Mouse (Mus musculus): ENCODE measurements around the gene Ppil1. TPM values are rescaled to one million over a fixed set of nuclear protein-coding genes. Genes with fewer than 3 reads are reported as not detected.
"Not testable (repeated sequence)": the region's sequence is repeated elsewhere in the genome, so short reads cannot be mapped to it uniquely, and the experiment has no call there.

Ppil1 gene
- polyA plus RNA-seq, 1 experiment = 16.9 TPM

DNA sequence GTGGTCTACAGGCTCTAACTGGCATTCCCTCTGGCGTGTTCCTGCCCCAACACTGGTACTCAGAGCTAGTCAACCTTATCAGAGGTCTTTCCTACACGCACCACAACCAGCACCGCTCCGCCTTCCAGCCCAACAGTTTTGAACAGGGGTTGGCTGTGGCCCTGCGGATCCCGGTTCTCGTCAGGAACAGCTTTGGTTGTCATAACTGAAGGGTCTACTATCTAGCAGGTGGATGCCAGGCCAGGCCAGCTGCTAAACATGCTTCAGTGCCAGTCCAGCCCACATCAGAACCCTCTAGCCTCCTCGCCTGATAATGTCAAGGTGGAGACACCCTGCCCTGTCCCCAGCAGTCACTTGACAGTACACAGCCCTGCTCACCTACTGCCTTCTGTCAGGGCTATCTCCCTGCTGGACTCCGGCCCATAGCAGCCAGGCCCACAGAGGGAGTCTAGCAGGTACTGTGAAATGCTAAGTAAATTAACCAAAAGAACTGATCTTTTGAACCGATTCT is 6.9 kb downstream of the Ppil1 start:
- TF ChIP-seq POLR2A (IDR thresholded peaks at IDR 0.05; ENCODE audit: borderline replicate concordance, low read depth, low read length) (no peak), CTCF (IDR thresholded peaks at IDR 0.05; ENCODE audit: low read depth, low read length) (no peak)
- Histone ChIP-seq H3K4me3 (ENCODE audit: insufficient read depth, low read length) (no peak overlapping the region), H3K4me1 (ENCODE audit: control insufficient read depth, insufficient read depth, low read length) (peaks cover 15% of the 10 kb centered on the region), H3K27ac (ENCODE audit: insufficient read depth, low read depth, low read length) (no peak overlapping the region)

DNA sequence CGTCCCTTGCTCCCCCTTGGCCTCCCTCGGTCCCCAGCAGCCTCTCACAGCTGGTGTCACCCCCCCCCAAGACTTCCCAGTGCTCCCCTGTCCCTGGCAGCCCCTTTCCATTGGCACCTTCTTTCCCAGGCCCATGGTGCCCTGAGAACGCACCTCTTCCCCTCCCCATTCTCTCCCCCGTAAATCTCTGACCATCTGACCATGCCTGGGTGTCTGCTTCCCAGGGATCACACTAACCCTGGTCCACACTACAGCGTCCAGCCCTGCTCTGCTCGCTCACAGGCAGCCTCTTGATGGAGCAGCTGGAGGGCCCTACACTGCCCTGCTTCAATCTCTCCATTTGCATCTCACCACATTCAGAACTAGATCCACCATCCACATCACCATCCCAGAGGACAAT is 7.5 kb downstream of the Ppil1 start:
- Histone ChIP-seq H3K4me3 (ENCODE audit: insufficient read depth, low read length) (no peak overlapping the region), H3K4me1 (ENCODE audit: control insufficient read depth, insufficient read depth, low read length) (peaks cover 10% of the 10 kb centered on the region), H3K27ac (ENCODE audit: insufficient read depth, low read depth, low read length) (no peak overlapping the region)
- TF ChIP-seq POLR2A (IDR thresholded peaks at IDR 0.05; ENCODE audit: borderline replicate concordance, low read depth, low read length) = no peak
- no peak for TF ChIP-seq CTCF (IDR thresholded peaks at IDR 0.05; ENCODE audit: low read depth, low read length)

GRCm38 (mm10) chr17:29254784-29255183 is 9.2 kb downstream of the Ppil1 start:
- not testable (repeated sequence) for H3K4me3 ChIP-seq (ENCODE audit: insufficient read depth, low read length); H3K27ac ChIP-seq (ENCODE audit: insufficient read depth, low read depth, low read length); H3K4me1 ChIP-seq (ENCODE audit: control insufficient read depth, insufficient read depth, low read length)

- Histone ChIP-seq H3K4me1 (ENCODE audit: control insufficient read depth, insufficient read depth, low read length) (0 out of 2 replicates have a peak, but pooled peaks cover 2% of the 10 kb centered on the region), H3K27ac (ENCODE audit: insufficient read depth, low read depth, low read length) (no peak overlapping the region), H3K4me3 (ENCODE audit: insufficient read depth, low read length) (no peak overlapping the region)
- TF ChIP-seq CTCF (IDR thresholded peaks at IDR 0.05; ENCODE audit: low read depth, low read length) (no peak), POLR2A (IDR thresholded peaks at IDR 0.05; ENCODE audit: borderline replicate concordance, low read depth, low read length) (no peak)
These were observed 10.3 kb downstream of the Ppil1 start for GRCm38 (mm10) chr17:29253684-29254083.

DNA sequence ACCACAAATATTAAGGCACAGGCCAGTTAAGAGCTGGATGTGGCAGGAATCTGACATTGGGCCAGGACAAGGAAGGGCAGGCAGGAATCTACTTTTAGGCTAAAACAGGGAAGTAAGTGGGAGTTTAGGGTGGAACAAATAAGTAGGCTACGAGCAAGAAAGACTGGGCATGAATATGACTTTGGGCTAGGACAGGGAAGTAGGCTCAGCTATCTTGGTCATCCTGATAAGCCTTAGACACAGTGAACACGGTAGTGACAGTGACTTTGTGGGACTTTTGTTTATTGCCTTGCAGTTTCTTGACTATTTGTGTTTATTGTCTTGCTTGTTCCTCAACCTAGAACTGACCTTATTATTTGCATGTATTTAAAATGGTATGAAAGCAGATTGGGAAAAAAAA is 10.8 kb downstream of the Ppil1 start:
- TF ChIP-seq CTCF (IDR thresholded peaks at IDR 0.05; ENCODE audit: low read depth, low read length) (no peak), POLR2A (IDR thresholded peaks at IDR 0.05; ENCODE audit: borderline replicate concordance, low read depth, low read length) (no peak)
- no peak overlapping the region for H3K4me3 ChIP-seq (ENCODE audit: insufficient read depth, low read length)
- 0 out of 2 replicates have a peak, but pooled peaks cover 2% of the 10 kb centered on the region for H3K4me1 ChIP-seq (ENCODE audit: control insufficient read depth, insufficient read depth, low read length)
- no peak overlapping the region for H3K27ac ChIP-seq (ENCODE audit: insufficient read depth, low read depth, low read length)

GRCm38 (mm10) chr17:29251608-29252390 is 12.2 kb downstream of the Ppil1 start:
- Histone ChIP-seq H3K27ac (ENCODE audit: insufficient read depth, low read depth, low read length) (no peak overlapping the region), H3K4me1 (ENCODE audit: control insufficient read depth, insufficient read depth, low read length) (0 out of 2 replicates have a peak, but pooled peaks cover 2% of the 10 kb centered on the region), H3K4me3 (ENCODE audit: insufficient read depth, low read length) (no peak overlapping the region)
- TF ChIP-seq CTCF (IDR thresholded peaks at IDR 0.05; ENCODE audit: low read depth, low read length) = no peak
- no peak for TF ChIP-seq POLR2A (IDR thresholded peaks at IDR 0.05; ENCODE audit: borderline replicate concordance, low read depth, low read length)

DNA sequence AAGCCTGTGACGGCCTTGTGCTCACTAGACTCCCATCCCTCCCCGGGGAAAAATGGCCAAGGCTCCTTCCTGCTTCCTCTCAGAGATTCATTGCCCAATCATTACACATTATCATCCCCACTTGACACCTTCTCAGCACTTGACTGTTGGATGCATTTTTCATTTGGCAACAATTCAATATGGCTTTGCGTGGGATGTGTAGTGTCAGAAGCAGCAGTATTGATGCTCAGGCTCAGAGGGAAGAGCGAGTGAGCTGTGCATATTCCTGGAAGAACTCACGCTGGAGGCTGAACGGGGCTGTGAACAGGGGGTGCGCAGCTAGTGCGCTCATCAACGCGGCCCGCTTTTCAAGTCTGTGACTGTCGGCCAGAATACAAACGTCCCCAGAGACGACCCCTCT is 13.0 kb downstream of the Ppil1 start:
- not testable (repeated sequence) for H3K4me1 ChIP-seq (ENCODE audit: control insufficient read depth, insufficient read depth, low read length)

DNA sequence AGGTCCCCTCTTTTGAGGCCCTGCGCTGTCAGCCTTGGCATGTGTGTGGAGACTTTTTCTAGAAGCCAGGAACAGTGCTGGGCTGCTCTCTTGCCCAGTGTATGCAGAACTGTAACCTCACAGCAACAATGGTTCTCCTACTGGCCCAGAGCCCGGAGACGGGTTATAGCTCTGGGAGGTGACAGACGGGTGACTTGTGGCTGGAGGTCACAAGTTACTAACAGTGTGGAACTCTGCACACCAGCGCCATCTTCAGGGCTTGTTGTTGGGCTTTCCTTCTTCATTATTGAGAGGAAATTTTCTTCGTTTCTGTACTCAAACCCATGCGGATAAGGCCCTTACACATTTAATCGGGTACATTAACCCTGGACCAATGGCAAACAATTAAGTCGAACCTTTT is 14.5 kb downstream of the Ppil1 start:
- peaks cover 13% of the 10 kb centered on the region for H3K4me1 ChIP-seq (ENCODE audit: control insufficient read depth, insufficient read depth, low read length)
- TF ChIP-seq CTCF (IDR thresholded peaks at IDR 0.05; ENCODE audit: low read depth, low read length) (no peak), POLR2A (IDR thresholded peaks at IDR 0.05; ENCODE audit: borderline replicate concordance, low read depth, low read length) (no peak)
- H3K27ac ChIP-seq (ENCODE audit: insufficient read depth, low read depth, low read length) = no peak overlapping the region
- no peak overlapping the region for H3K4me3 ChIP-seq (ENCODE audit: insufficient read depth, low read length)

More for the DNA sequence above, 13.0 kb downstream of the Ppil1 start:
- not testable (repeated sequence) for H3K4me3 ChIP-seq (ENCODE audit: insufficient read depth, low read length); H3K27ac ChIP-seq (ENCODE audit: insufficient read depth, low read depth, low read length)

DNA sequence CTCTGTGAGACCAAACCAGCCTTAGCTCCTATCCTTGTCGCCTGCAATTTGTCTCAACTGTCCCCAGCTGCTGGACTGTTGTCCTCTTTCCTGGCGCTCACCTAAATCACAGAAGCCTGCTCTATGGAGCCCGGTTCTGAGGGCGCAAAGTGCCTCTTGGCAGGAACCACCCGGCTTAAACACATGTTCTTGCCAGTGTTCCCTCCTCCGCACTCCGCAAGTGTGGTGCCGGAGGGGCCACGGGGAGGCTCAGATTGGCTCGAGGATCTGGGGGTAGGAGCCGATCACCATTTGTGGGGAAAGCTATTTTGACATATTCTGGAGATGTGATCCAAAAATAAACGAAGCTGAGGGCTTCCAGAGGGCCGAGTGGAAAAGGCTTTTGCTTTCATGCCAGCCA is 16.1 kb downstream of the Ppil1 start:
- Histone ChIP-seq H3K4me3 (ENCODE audit: insufficient read depth, low read length) (no peak overlapping the region), H3K4me1 (ENCODE audit: control insufficient read depth, insufficient read depth, low read length) (peaks cover 13% of the 10 kb centered on the region), H3K27ac (ENCODE audit: insufficient read depth, low read depth, low read length) (no peak overlapping the region)
- TF ChIP-seq CTCF (IDR thresholded peaks at IDR 0.05; ENCODE audit: low read depth, low read length) = no peak
- no peak for TF ChIP-seq POLR2A (IDR thresholded peaks at IDR 0.05; ENCODE audit: borderline replicate concordance, low read depth, low read length)

DNA sequence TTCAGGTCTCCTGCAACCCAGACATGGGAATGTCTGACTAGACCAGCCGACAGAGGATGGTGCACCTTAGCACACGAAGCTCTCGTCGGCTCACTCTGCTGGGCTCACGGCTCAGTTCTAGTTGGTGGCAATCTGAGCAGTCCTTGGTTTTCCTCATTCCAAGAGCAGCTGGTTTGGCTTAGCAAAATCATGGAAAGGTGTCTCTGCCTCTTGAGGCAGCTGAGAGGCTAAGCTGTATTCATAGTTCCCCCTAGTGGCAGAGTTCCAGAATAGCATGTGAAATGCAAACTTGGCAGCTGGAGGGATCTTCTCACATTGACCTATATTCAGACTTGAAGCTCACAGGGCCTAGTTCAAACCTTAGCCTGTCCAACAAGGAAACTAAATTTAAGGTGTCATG is 17.4 kb downstream of the Ppil1 start:
- H3K4me3 ChIP-seq (ENCODE audit: insufficient read depth, low read length) = no peak overlapping the region
- H3K4me1 ChIP-seq (ENCODE audit: control insufficient read depth, insufficient read depth, low read length) = peaks cover 13% of the 10 kb centered on the region
- TF ChIP-seq CTCF (IDR thresholded peaks at IDR 0.05; ENCODE audit: low read depth, low read length) (peak; percentile 38), POLR2A (IDR thresholded peaks at IDR 0.05; ENCODE audit: borderline replicate concordance, low read depth, low read length) (no peak)

More for the DNA sequence above, 17.4 kb downstream of the Ppil1 start:
- no peak overlapping the region for H3K27ac ChIP-seq (ENCODE audit: insufficient read depth, low read depth, low read length)
